Mouse (Mus musculus) kidney, adult 2 months (tissue): ENCODE data around the gene Mmp19.

Experiments used
- CTCF ChIP-seq: fragments of 200-500 bp; conservative IDR thresholded peaks from 2 replicates; pipeline ENCODE4 v1.5.1; 2011; ENCODE audit warnings: low read depth, mild to moderate bottlenecking, control low read depth, low read length, moderate library complexity, mixed read lengths; ENCODE audit not compliant: insufficient read depth, insufficient read length
- POLR2A ChIP-seq: fragments of 200-500 bp; IDR thresholded peaks from one replicate; pipeline ENCODE4 v1.6.1; 2011; ENCODE audit warnings: low read depth, low read length, control low read depth

DNA sequence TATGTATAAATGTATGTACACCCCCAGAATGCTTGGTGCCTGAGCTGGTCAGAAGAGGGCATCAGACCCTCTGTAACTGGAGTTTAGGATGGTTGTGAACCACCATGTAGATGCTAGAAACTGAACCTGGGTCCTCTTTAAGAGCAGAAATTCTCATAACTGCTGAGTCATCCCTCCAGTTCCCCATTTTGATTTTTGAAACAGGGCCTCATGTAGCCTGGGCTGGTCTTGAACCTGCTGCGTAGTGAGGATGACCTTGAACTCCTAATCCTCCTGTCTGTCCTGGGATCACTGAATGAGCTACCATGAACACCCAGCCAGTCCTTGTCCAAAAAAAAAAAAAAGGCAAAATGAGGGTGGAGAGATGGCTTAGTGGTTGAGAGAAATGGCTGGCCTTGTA, 2.5 kb downstream of the Mmp19 start:
- TF ChIP-seq POLR2A (no peak), CTCF (no peak)
